8 mouse cellular contexts compared by ENCODE assay signal in the genomic region with DNA sequence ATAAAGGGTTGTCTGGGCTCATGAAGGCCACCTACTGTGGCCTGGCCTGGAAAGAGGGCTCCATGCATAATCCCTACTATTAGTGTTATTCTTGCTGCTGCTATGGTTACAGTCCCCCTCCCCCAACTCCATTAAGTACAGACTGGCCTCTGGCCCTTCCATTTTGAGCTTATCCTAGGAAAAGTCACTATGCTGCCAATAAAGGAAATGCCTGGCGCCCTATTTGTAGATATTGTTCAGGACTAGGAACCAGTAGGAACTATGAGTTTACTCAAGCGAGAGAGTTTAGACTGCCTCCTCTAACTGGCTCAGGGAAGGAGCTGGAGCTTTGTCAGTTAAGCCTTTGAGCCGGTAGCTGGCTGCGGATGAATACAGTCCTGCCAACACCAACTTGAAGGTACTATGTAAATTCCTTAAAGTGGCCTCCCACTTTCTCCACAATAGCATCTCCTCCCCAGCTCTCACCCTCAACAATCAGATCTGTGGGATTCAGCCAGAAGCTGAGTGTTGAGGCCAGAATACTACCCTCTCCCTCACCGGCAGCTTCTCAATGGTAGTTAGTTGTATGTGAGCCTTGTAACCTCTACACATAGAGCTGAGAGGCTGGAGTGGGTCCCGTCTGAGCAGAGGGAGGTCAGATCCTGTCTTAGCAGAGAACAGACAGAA. TPM values are rescaled to one million over a fixed set of nuclear protein-coding genes. Genes with fewer than 3 reads are reported as not detected.
DNase-seq lines count a peak whose midpoint lies in the region; ATAC-seq and TF ChIP-seq lines count a peak whose summit lies in the region.

No protein-coding gene starts in this region.

- no peaks in the 10 kb centered on the region for H3K27me3 ChIP-seq in liver, embryonic 11.5 days (replicated peaks; ENCODE audit: control insufficient read depth, insufficient read depth, low read length)
- H3K27me3 ChIP-seq in midbrain, postnatal 0 days (ENCODE audit: insufficient read depth, low read length) = no peaks in the 10 kb centered on the region

- no peak for TF ChIP-seq CTCF in midbrain, postnatal 0 days (IDR thresholded peaks at IDR 0.05)

- no peaks in the 10 kb centered on the region; the same call in 1 of the 2 replicates for H3K4me1 ChIP-seq in liver, embryonic 11.5 days (replicated peaks; ENCODE audit: control insufficient read depth, insufficient read depth, low read length)
- no peaks in the 10 kb centered on the region for H3K4me1 ChIP-seq in midbrain, postnatal 0 days (ENCODE audit: insufficient read depth, low read length)

- no peak overlapping the region for H3K9ac ChIP-seq in liver, embryonic 11.5 days (ENCODE audit: low read depth, low read length)
- H3K9ac ChIP-seq in midbrain, postnatal 0 days (replicated peaks; ENCODE audit: low read length, poor library complexity, severe bottlenecking) = no peak overlapping the region

- 0 out of 2 replicates have a peak, but pooled peaks have one; percentile 22 for ATAC-seq in liver, embryonic 11.5 days (replicated peaks; ENCODE audit: low FRiP score)
- peak; percentile 64 for ATAC-seq in frontal cortex, adult (ENCODE audit: low TSS enrichment)
- ATAC-seq in midbrain, postnatal 0 days (ENCODE audit: low FRiP score) = peak; percentile 88

- H3K36me3 ChIP-seq in liver, embryonic 11.5 days (ENCODE audit: control insufficient read depth, insufficient read depth, low read length) = no peaks in the 10 kb centered on the region
- no peaks in the 10 kb centered on the region for H3K36me3 ChIP-seq in midbrain, postnatal 0 days (ENCODE audit: insufficient read depth, low read length)

- H3K27ac ChIP-seq in liver, embryonic 11.5 days (ENCODE audit: low read depth, low read length) = no peak overlapping the region
- peak overlapping the region; percentile 6; the same call in 1 of the 2 replicates for H3K27ac ChIP-seq in midbrain, postnatal 0 days (ENCODE audit: low read depth, low read length)

- 47% methylated on average over 6 of the region's 6 CpGs for WGBS in liver, embryonic 11.5 days
- 14% methylated on average over 6 of the region's 6 CpGs for WGBS in midbrain, postnatal 0 days

- no peak for DNase-seq in liver, embryonic 11.5 days (ENCODE audit: low spot score)
- no peak for DNase-seq in liver
- DNase-seq in layer of hippocampus, postnatal 36 days = peak; percentile 9 to 11
- DNase-seq in midbrain, postnatal 0 days (ENCODE audit: low spot score) = peak; percentile 88
- DNase-seq in adrenal gland, postnatal 36 days = no peak
- no peak for DNase-seq in adrenal gland, postnatal 14 days
- no peak for DNase-seq in kidney, adult 9 months

- no peaks in the 10 kb centered on the region for H3K9me3 ChIP-seq in liver, embryonic 11.5 days (ENCODE audit: control insufficient read depth, low read length)
- no peaks in the 10 kb centered on the region for H3K9me3 ChIP-seq in midbrain, postnatal 0 days (ENCODE audit: low read length)

- H3K4me3 ChIP-seq in liver, embryonic 11.5 days (ENCODE audit: low read depth, low read length) = no peak overlapping the region
- H3K4me3 ChIP-seq in midbrain, postnatal 0 days (ENCODE audit: low read depth, low read length) = no peak overlapping the region

- H3K4me2 ChIP-seq in liver, embryonic 11.5 days = no peak overlapping the region
- H3K4me2 ChIP-seq in midbrain, postnatal 0 days (ENCODE audit: low read depth, low read length, poor library complexity, severe bottlenecking) = no peak overlapping the region

RNA-seq across cellular contexts. Expression of a gene that starts 37.1 kb away (rescaled TPM):
- 11.6 and 13.0 TPM in 2 replicates for polyA plus RNA-seq in liver, embryonic 11.5 days (2014; fragmentation: Nextera tagmentation; extraction: Ambion mirVana)
- 10 to 100 TPM; 27.5 to 32.8 TPM for total RNA-seq in layer of hippocampus, postnatal 36 days (2021)
- total RNA-seq in midbrain, postnatal 0 days (2014; rRNA removed) = 26.5 and 35.0 TPM in 2 replicates
- polyA plus RNA-seq in midbrain, postnatal 0 days (2015; fragmentation: Nextera tagmentation; extraction: Ambion mirVana) = 6.1 and 8.5 TPM in 2 replicates
- 10 to 100 TPM; 27.0 to 31.3 TPM for total RNA-seq in adrenal gland, postnatal 36 days (2021)
- total RNA-seq in adrenal gland, postnatal 14 days (2021) = 35.3 and 35.4 TPM in 2 replicates

Comparison
In these comparisons a context has a peak if more than half of its experiments do, and no peak if none do; other contexts are left out.
1. ATAC-seq: peak in every context shown above with its lines; median percentile 88 in midbrain, postnatal 0 days; 64 in frontal cortex, adult; 22 in liver, embryonic 11.5 days.
2. DNase-seq: peak in layer of hippocampus, postnatal 36 days (2 of 2) and midbrain, postnatal 0 days (single experiment); none in liver, embryonic 11.5 days (single experiment), liver (single experiment), adrenal gland, postnatal 36 days (0 of 2), adrenal gland, postnatal 14 days (single experiment) and kidney, adult 9 months (single experiment).